Mouse (Mus musculus) testis, postnatal 10 days (tissue): ENCODE results near the gene Wnt2b.

Source experiments
- DNase-seq: peaks from one replicate; pipeline ENCODE4 v3.0.0; 2021; ENCODE audit warnings: low spot score

Gene Wnt2b

DNA sequence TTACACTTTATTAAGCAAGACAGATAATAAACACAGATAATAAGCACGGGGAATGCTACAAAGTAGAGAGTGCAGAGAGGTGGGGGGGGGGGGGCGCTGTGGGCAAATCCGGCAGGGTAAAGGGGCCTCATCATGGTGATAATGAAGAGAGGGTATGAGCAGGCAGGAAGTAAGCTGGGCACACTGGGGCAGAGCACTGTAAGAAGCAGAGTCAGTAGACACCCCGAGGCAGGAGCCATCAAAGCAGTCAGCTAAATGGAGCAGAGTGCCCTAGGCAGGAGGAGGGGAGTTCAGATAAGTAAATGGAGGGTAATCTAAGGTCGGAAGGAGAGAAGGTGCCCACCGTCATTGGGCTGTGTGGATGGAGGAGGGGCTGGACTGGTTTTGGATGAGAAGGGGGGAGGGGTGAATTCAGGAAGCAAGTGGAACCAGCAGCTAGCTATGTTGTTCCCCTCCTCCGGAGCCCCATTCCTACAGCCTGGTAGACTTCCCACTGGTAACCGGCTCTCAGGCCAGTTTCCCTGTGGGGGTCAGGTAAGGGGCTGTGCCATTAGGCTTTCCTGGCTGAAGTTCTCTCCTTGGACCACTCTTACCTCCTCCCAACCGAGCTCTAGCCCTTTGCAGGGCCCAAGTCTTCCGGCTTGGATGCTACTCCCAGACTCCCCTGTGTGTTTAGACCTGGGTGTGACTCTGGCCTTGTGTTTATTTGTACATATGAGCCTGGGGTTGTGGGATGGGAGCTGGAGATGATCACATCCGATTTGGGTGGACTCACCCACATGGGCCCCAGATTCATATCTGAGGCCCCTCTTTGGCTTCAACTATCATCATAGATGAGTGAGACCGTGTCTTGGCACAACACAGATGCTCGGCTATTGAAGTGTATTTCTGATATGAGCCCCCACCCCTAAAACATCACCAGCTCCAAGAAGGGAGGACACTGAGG lies 1.9 kb upstream of the Wnt2b start:
- no peak for DNase-seq

DNA sequence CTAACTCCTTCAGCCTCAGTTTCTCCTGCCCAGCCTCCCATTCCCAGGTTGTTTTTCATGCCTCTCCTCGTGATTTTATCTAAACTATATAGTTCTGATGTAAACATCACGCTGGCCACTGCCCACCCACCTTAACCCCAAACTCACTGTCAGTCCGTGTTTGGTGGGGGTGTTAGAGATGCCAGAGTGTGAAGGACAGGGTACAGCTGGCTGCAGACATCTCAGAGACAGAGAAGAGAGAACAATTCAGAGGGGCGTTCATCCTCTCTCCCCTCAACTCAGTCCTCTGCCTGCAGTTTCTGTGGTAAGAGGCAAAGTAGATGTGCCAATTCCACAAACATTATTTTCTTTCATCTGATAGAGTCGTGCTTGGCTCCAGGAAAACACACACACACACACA lies 1.1 kb upstream of the Wnt2b start:
- no peak for DNase-seq

DNA sequence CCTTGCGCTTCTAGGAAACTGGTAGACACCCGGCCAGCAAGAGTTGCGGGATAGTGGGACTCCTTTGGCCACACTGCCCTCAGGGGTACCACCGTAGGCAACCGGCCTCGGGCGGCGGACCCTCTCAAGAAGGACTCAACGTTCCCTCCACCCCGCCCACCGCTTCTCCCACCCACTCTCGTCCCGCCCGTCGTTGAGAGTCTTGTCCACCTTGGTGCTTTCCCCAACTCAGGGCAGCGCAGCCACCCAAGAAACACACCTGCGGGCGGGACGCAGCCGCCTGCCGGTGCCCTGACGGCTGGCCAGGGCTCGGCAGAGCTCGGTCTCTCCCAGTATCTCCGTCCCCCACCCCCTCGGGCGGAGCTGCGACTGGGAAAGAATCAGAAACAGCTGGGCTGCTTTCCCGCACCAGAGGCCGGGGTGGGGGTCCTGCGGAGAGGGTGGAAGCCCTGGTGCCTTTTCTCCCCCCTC lies 455 bp upstream of the Wnt2b start:
- DNase-seq, result peak; percentile 63

DNA sequence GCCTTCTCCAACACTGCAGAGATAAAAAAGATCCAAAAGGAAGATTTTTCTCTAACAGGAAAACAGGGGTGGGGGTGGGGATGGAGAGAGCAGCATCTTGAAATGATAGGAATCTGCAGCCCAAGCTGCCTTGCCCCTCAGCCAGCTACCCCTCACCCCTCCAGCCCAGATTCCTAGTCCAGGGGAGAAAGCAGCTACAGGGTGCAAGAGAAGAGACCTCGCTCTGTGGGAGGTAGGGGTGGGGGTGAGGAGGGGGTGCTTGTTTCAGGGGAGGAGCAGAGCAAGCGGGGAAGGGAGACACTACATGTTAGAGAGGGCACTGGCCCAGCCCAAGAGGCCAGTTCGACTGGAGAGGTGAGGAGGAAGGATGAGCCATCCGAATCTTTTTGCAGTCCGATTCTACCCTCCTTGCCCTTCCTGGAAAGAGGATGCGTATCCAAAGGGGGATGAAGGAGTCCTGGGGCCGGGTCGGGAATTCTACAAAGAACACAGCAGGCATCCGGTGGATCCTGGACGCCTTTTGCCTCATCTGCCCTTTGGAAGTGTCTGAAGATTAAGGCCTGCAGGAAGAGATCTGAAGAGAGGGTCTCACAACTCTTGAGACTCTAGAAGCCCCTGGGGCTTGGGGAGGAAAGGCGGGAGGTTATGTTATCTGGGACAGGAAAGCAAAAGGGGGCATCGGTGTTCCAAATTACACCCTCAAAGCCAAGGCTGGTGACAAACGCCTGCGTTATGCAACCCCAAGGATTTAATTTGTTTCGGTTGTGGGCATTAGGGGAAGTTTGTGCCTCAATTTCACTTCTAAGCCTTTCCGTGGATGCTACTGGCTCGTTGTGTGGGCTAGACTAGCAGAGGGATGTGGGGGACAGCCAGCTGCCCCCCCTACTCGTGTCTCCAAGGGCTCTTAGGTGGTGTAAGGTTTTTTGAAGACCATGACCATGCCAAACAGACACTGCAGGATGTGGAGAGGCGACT lies 1.4 kb downstream of the Wnt2b start:
- DNase-seq, result no peak

DNA sequence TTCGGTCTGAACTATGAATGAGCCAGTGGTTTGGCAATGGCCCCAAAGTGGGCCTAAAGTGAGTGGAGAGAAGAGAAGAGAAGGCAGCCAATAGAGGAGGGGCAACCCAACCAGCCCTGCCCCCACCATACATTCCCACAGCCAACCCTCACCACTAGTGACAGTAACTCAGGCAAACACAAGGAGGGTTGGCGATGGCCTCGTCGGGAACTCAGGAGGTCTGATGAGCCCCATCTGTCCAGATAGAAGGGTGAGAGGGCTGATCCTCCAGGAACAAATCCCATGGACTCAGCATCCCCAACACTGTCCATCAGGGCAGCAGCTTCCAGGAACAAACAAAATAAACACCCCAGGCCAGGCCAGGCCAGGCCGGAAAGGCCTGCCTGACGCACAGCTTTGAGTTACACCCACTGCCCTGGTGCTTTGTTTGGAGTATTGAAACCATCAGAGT lies 5.6 kb downstream of the Wnt2b start:
- DNase-seq, result no peak

DNA sequence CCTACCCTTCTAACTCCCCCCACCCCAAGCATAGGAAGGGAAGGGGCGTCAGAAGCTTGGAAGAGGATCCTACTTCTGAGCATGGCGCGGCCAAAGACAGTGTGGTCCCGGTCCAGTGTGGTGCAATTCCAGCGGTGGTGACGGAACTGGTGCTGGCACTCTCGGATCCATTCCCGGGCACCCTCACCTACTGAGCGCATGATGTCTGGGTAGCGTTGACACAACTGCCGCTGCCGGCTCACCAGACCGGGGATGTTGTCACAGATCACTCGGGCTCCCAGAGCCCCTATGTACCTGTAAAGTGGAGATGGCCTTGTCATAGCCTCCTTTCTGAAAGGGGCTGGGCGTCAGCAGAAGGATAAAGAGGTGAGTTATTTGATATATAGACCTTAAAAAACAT lies 7.2 kb downstream of the Wnt2b start:
- no peak for DNase-seq

DNA sequence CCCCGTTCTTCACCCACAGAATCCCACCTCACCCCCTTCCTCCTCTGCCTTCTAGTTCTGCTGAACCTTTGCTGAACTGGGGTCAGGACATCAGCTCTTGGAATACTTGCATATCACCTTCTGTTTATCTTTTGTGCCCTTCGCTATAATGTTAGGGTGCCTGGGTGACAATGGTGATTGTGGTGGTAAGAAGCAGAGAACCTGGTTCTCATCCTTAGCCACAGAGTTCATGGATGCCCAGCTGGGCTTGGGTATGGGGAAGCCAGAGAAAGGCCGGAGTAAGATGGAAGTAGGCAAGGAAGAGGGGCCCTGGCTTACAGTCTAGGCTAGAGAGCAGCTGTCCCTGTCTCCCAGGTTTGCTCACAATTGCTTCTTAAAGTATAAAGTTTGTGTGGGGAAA lies 7.6 kb downstream of the Wnt2b start:
- no peak for DNase-seq

DNA sequence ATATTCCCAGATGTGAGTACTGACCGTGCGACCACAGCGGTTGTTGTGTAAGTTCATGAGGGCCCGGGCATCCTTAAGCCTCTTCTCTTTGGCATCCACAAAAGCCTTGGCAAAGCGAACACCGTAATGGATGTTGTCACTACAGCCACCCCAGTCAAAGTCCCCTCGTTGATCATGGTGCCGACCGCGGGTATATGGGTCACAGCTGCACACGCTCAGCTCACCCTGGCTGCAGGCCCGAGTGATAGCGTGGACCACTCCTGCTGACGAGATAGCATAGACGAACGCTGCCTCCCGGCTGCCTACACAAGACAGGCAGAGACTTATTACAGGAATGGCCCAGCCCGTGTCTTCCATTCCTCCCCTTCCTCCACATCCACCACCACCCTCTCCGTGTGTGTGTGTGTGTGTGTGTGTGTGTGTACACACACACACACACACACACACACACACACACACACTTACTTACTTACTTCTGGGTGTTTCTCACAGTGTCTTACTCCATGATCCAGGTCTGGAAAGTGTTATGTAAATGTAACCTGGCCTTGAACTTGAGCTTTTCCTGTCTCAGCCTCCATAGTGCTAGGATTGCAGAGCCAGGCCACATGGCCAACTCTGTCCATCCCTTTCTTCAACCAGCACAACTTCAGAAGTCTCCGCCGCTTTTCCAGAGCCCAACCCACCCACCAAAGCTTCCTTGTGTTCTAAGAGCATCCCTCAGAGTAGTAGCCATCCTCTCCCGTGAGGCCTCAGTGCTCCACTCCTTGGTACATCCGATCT lies 8.6 kb downstream of the Wnt2b start:
- DNase-seq, result no peak

DNA sequence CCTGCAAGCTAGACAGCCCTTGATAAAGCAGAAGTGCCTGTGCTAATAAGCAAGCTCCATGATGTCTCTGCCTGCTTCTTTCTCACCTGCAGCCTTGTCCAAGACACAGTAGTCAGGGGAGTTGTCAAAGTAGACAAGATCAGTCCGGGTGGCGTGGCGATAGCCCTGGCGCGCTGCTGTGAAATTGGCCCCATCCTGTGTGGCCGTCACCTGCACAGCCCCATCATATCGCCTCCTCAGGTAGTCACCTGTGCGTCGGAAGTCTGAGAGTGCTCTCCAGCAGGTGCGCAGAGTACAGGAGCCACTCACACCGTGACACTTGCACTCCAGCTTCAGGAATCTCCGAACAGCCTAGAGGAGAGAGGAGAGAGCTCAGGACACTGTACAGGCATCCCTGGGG lies 10.8 kb downstream of the Wnt2b start:
- no peak for DNase-seq

DNA sequence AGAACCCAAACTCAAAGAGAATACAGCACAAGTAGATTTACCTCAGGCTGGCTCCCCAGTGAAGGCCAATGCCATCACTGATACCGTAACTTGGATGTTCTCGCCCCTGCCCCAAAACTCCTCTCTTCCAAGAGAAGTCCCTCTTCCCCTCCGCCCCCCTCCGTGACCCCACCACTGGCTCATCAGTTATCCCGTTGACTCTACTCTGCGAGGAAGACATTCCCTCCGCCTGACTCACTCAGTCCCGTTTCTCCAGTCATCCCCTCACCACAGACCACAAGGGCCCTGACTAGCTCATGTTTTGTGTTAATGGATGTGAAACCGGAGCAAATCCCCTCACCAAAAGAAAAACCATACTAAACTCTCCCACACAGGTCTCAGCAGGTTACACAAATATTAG lies 16.8 kb downstream of the Wnt2b start:
- no peak for DNase-seq

DNA sequence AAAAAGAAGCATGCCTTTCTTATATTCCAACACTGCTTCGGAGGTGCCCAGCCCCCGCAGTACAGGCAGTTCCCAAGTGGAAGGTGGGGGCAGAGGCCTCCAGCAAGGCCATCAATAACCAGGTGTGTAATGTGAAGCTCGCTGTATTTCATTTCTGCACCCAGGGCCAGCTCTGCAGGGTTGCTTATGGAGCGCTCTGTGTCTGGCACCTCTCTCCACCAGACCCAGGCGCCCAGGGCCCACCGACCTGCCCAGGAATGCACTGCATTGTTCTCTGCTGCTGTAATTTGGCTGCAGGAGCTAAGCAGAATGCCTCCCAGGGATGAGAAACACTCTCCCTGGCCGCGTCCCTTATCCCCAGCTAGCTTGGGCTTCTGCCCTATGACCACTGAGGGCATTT lies 18.4 kb downstream of the Wnt2b start:
- DNase-seq, result no peak

DNA sequence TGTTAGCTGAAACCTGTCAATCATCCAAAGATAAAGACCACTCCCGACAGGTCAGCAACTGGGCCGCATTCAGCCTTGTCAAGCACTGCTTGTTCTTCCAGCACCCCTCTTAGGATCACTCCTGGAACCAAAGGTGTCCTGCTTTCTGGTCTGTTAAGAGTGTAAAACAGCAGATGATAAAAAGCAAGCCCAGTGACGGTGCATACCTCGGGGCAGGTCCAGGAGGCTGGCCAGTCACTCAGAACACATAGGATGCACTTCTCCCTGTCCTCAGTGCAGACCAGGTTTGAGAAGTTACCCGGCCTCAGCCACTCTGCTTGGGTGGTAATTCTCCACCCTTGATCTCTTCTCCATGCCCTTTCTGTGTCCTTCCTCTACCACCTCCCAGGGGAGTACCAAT lies 19.0 kb downstream of the Wnt2b start:
- no peak for DNase-seq

DNA sequence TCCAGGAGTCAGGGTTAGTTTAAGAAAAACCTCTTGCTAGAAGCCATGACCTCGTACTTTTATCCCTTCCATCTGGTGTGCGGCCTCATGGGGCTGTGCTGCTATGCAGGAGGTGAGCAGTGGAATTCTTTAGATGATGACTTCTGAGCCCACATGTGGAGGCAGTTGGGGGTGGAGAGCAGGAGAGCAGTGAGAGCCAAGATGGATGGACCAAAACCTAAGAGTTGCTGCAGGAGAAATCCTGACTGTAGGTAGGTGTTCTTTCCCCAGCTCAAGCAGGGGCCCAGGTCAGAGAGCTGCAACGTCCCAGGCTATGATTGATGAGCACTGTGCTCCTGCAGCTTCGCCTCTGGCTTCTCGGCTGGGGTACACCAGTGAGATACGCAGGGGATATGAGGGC lies 21.0 kb downstream of the Wnt2b start:
- no peak for DNase-seq

DNA sequence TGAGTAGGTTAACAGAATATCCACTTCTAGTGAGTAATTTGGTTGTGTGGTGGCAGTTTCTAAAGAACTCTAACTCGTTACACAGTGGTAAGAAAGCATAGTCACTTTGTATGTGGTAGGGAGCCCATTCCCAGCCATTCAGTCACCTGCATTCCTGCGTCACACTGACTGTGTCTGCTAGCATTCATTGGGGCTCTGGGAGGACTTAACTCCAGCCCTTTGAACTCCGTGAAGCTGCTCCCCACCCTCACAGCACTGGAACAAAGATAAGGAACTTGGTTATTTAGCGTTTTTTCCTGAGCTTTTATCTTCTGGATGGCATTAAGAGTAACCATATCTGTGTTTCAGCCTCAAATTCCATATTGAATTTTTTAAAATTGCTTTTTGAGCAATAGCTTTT lies 23.4 kb downstream of the Wnt2b start:
- DNase-seq, result no peak

DNA sequence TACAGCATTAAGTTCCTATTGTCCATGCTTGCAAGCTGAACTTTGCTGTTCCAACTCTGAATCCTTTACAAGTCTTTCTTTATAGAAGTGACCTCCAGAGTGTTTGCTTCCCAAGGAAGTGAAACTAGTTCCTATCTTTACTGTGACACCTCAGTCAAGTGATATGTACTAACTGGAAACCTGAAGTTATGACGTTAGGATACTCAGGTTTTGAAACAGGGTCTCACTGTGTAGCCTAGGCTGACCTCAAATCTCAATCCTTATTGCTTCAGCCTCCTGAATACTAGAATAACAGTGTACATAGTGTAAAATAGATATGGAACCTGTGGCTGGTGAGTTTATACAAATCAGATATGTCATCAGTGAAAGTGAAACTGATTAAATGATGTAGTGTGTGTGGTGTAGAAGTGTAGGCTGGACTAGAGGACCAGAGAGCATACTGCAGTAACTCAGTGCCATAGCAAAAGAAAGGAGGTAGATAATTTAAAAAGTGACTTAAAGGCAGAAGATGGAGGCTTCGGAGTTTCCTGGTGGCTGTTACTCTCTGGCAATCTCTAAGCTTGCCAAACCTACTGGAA lies 23.9 kb downstream of the Wnt2b start:
- no peak for DNase-seq

DNA sequence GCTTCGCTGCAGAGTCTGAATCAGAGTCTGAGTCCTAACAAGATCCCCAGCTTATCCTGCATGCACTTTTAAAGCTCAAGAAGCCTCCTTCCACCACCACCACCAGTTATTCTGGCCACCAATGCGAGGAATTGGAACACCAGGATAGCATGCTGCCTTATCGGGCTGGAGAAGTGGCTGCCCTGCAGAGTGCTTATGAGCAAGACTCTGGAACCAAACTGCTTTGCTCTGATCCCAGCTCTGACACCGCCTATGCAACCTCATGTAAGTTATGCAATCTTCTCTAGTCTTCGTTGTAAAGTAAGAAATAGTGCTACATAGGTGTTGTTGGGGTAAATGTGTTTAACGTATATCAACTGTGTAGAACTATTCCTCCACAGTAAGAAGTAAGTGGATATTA lies 32.3 kb downstream of the Wnt2b start:
- DNase-seq, result no peak

DNA sequence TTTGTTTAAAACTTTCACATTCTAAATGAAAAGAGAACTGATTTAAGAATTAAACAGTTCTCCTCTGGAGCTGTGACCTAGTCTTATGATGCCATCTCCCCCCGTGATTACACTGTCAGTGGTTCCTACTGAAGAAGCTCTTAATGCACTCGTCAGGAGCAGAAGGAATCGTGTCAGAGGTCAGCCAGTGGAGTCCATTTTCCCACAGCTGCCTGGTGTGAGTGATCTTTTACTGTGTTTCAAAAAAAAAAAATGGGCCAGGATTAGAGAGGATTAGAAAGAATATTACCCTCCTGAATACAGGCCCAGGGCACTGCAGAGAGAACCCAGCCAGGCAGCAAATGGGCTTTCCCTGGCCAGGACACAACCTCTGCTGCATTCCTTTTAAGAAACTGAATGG lies 46.7 kb downstream of the Wnt2b start:
- no peak for DNase-seq

DNA sequence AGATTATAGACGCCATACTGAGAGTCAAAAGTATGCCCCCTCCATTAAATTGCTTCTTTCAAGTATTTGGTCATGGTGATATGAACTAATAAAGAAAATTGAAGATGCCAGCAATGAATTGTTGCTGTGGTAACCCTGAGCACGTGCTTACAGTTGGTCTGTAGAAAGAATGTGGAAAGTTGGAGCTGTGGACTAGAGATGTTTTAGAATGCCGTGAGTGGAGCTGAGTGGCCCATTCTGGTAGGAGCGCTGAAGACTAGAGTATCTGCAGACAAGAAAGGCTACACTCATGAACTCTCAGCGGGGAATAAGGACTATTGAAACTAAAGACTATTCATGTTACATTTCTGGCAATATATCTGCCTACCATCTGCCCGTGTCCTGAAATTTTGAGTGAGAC lies 52.5 kb downstream of the Wnt2b start:
- DNase-seq, result no peak

DNA sequence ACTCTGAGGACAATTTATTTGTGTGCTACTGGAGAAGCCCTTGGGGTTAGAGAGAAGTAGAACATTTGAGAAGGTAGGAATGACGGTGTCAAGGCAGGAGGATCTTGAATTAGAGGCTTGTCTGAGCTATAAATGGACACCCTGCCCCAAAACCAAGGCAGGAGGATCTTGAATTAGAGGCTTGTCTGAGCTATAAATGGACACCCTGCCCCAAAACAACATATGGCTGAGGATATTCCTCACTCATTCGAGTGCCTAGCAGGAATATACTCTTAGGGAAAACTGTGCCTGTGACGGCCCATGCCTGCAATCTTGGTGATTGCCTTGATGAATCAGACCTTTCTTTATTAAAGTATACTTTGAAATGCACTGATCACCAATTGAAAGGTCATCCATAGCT lies 55.7 kb downstream of the Wnt2b start:
- DNase-seq, result no peak

DNA sequence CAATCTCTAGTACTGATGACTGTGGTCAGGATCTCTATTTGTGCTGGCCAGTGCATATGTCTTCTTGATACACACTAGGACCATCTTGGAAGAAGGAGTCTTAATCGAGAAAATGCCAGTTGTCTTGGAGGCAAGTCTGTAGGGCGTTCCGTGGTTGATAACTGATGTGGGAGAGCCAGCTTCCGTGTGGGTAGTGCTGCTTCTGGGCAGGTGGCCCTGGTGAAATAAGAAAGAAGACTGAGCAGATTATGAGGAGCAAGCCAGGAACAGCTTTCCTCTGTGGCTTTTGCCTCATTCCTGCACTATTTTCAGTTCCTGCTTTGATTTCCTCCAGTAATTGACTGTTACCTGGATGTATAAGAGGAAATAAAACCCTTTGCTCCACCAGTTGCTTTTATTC lies 56.3 kb downstream of the Wnt2b start:
- DNase-seq, result no peak

DNA sequence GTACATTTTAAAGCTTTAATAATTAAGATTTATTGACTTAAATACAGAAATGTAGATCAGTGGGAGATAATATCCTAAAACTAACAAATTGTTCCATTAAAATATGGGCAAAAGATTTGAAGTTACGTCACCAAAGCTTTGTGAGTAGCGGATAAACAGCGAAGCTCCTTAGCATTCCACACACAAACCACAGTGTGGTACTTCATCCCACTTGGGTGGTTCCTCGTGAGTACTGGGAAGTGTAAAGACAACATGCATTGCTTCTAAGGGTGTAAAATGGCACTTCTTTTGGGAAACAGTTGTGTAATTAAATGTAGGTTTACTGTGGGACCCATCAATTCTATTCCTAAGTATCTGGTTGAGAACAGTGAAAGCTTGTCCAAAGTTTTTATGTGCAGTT lies 60.6 kb downstream of the Wnt2b start:
- DNase-seq, result no peak

DNA sequence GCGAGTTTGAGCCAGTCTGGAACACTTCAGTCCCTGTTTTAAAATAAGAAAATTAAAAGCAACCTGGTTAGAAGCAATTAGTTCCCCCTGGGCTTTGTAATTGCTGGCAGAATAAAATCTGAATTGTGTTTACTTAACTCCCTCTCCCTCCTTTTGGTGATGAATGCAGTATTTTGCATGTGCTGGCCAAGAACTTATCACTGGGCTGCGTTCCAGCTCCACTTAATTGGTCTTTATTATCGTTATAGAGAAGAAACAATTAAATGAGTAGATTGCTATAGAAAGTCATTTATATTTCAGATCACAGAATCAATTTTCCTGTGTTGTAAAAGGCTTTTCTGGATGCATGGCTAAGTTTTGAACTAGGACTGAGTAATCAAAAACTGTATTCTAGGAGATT lies 65.6 kb downstream of the Wnt2b start:
- no peak for DNase-seq
